Mouse (Mus musculus) monocyte, adult 2 months (primary cell): ENCODE results near the gene 4930518I15Rik.
"Not testable (repeated sequence)": the region's sequence is repeated elsewhere in the genome, so short reads cannot be mapped to it uniquely, and the experiment has no call there.

Experiments used
- DNase-seq, 2 experiments: peaks; one replicate each; pipeline ENCODE4 v3.0.0; 2022; ENCODE audit warnings: low spot score in 2 of 2, low read depth in 1 of 2

4930518I15Rik gene

DNA sequence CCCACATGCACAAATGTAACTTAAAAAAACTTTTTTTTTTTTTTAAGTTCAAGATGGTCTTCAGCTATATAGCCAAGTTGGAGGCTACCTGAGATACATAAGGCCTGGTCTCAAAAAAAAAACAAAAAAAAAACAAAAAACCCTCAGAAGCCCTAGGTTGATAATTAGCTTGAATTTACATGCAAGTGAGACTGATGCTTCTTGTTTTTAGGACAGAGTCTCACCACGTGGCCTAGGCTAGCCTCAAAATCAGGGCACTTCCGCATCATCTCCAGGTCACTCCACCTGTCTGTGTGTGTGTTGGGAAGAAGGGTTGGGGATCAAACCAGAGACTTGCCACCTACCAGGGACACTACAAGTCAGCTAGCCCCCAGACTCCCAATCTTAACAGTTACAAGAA lies at the start of gene 4930518I15Rik:
4930518I15Rik (minus strand) TSS at position 112 of the 400 bp plus-strand sequence.
- DNase-seq: no peak

DNA sequence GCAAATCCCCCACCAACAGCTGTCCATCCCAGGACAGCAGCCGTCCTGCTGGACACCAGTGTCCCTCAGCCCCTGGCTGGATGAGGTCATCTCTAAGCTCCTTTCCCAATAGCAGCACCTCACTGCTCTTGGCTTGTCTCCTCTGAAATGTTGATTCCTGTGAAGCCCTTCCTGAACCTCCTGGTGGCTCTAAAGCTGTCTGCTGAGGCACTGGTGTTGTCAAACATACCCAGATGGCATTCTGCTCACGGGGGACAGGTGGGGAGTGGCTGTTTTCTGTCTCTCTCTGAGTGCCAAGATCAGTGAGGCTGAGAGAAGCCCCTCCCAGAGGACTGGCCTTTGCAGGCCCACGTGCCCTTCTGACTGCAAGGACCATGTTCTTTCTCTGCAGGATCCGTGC lies 48.2 kb upstream of the 4930518I15Rik start:
- not testable (repeated sequence) for DNase-seq

GRCm38 (mm10) chr2:156904976-156905717 lies 47.4 kb upstream of the 4930518I15Rik start:
- no peak for DNase-seq

- no peak for DNase-seq
Observed at GRCm38 (mm10) chr2:156903367-156903766, 45.6 kb upstream of the 4930518I15Rik start.

DNA sequence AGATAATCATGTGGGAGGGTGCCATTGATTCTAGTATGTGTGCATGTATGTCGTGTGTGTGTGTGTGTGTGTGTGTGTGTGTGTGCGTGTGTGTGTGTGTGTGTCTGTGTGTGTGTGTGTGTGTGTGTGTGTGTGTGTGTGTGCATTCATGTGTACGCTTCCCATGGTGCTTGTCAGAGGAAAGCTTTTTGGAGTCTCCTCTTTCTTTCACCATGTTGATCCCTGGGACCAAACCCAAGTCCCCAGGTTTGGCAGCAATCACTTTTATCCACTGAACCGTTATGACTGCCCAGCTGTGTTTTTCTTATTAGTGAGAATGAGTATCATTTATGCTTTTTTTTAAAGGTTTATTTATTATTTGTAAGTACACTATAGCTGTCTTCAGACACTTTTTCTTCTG lies 44.7 kb upstream of the 4930518I15Rik start:
- DNase-seq: not testable (repeated sequence)

DNA sequence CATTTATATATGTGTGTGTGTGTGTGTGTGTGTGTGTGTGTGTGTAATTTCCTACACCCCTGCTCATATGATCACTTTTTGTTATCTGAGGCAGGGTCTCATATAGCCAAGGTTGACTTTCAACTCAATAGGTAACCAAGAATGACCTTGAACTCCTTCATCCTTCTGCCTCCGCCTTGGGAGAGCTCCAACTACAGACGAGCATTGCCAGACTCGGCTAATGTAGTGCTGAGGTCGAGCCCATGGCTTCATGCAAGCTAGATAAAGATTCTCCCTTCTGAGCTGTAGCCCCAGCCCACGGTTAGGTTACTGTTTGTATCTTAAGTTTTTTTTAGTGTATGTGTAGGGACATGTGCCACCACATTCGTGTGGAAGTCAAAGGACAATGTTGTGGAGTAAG lies 44.1 kb upstream of the 4930518I15Rik start:
- DNase-seq: no peak

GRCm38 (mm10) chr2:156901344-156901743 lies 43.6 kb upstream of the 4930518I15Rik start:
- DNase-seq: no peak

- DNase-seq: no peak
Observed at GRCm38 (mm10) chr2:156899184-156899583, 41.4 kb upstream of the 4930518I15Rik start.

DNA sequence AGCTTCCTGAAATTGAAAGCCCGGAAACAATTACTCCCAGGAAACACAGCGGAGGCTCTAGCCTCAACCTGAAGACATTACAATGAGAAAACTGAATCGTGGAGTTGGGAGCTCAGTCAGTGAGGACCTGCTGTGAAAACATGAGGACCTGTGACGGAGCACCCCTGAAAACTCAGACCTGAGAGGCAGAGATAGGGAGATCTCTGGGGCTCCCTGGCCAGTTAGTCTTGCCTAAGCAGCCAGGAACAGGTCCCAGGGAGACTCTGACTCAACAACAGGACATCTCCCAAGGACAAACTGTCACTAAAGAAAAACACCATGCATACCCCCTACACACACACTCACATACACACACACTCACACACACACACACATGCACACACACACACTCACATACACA lies 40.6 kb upstream of the 4930518I15Rik start:
- no peak for DNase-seq

- no peak for DNase-seq
Observed at GRCm38 (mm10) chr2:156897034-156897433, 39.3 kb upstream of the 4930518I15Rik start.

DNA sequence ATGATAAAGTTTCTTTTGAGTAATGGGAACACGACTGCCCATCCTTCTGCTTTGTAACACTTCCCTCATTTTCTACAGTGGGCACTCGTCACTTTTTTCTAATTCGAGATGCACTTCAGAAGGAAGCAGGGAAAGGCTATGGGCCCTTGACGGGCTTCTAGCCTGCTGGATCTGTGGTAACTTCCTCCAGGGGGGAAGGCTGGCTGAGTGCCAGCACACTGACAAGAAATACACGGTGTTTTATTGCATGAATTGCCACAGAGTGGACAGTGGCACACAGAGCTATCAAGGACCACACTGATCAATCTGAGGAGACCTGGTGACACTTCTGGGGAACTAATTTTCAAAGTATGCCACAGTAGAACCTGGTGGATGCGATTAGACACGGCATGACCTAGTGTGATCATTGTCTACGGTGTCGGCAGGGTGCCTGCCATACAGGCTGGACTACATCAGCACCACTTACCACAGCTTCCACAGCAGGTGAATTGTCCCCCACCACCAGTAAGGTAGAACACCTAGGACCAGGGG lies 38.7 kb upstream of the 4930518I15Rik start:
- DNase-seq: no peak

DNA sequence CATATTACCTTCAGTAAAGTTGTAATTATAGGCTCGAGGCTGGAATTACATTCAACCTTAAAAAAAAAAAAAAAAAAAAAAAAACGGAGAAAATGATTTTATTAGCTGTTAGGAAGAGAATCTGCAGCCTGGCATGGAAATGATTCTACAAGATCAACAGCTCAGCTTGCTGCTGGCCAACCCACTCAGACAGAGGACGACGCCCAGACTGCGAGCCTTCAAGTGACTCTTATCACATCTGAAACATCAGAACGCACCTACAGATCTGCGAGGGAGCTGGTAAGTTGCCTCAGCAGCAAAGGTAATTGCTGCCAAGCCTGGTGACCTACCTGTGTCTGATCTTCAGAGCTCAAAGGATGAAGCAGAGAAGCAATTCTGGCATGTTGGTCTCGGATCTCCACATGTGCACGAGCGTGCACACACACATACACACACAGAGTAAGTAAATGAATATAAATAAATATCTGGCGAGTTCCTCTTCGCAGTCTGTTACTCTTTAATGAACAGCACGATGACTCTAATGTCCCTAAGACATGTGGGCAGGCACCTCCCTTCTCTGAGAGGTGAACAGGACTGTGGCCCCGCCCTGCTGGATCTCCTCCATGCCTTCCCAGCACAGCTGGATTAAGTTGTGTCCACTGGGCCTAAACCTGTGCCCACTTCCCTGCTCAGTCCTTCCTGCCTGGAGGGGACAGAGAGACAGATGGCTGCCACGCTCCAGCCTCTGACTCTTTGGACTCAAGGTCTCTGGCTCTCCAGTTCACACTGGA lies 36.9 kb upstream of the 4930518I15Rik start:
- no peak for DNase-seq

DNA sequence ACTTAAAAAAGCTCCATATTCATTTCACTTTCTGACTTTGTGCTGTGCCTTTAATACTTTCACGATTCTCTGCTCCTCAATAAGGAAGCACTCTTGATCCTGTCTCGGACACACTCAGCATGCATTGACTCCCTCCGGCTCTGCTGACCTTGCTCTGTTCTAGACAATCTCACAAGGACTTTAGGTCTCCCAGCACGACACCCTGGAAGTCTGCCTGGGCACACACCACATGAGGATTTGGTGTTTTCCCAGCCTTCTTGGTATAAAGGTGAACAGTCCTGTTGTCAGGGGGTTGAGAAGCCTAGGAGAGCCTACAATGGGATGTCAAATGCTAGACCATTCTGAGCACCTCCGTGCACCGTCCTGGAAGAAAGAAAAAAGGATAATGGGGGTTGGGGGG lies 35.1 kb upstream of the 4930518I15Rik start:
- DNase-seq: no peak

GRCm38 (mm10) chr2:156892240-156892639 lies 34.5 kb upstream of the 4930518I15Rik start:
- no peak for DNase-seq

DNA sequence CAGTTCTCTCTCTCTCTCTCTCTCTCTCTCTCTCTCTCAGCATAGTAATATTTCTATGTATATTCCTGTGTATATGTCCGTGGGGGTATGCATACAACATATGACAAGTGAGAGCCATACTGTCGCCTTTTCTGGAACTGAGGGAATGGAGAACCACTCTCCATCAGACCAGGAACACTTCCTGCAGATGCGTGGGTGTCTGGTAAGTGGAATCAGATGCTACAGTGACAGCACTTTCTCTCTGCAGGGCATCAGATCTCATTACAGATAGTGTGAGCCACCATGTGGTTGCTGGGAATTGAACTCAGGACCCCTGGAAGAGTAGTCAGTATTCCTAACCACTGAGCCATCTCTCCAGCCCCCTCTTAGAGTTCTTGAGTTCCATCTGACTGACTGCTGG lies 30.7 kb upstream of the 4930518I15Rik start:
- DNase-seq: no peak

DNA sequence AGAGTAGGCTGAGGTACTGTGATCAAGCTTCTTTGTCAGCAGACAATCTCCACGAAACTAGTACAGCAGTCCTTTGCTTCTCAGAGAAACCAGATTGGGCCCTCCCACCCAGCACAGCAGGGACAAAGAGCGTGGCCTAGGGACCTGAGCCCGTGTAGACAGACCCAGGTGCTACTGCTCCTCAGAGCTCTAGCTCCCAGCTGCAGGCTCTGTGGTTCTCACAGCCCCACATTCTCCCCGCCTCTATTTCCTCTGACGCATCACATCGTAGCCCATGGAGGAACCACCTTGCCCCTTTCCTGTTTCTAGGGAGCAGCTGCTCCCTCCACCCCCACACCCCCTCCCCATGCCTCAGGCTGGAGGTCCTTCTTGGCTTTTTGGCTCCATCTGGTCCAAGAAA lies 29.3 kb upstream of the 4930518I15Rik start, which contains the start of gene Sla2:
Sla2 (minus strand) TSS at position 176 of the 400 bp plus-strand sequence.
- no peak for DNase-seq

- no peak for DNase-seq
Observed at GRCm38 (mm10) chr2:156886084-156886631, 28.4 kb upstream of the 4930518I15Rik start.

DNA sequence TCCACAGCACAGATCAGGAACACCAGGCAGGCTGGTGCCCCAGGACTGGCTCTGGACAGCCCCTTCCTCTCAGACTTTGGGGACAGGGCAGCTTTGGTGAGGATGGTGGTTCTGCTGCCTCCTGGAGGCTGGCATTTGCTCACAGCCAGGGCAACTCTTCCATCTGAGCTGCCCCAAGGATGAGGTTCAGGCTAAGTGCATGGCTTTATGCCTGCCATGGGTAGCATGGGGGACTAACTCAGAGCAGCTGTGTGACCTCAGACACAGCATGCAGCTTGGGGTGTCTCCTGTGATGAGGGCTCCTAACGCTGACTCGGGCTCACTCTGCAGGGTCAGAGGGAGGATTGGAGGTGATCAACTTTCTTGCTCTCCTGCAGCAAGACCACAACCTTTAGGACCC lies 27.9 kb upstream of the 4930518I15Rik start:
- DNase-seq: not testable (repeated sequence)

DNA sequence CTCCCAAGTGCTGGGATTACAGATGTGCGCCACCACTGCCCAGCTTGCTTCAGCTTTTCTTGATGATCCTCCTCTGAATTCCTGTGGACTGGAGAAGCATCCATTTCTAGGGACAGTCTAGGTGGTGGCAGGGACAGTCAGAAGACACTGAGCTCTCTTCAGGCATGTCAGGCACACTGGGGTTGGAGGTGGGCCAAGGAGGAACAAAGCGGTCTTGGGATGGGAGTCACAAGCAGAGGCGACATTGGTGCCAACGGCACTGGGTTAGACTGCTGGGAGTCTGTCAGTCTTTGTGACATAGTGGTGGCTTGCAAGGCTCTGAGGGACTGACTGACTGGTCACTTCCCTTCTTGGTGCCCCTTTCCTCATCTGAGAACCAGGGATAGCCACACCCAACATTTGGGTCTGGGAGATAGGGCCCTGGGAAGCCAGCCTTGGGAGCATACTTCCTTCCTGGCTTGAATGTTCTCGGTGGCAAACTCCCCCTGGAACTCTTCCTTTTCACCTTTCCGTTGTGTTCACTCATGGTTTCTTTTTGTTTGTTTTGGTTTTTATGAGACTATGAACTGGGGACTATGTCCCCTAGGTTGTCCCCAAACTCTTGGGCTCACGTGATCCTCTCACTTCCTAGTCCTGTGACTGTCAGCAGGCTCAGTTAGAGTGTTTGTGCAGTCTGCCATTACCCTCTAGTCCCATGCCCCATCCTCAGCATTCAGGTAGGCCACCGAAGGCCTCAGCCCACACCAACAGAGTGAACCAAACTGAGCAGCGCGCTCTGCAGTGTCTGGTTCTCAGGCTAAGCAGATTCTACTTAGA lies 26.9 kb upstream of the 4930518I15Rik start:
- DNase-seq: no peak

GRCm38 (mm10) chr2:156882431-156883001 lies 24.8 kb upstream of the 4930518I15Rik start:
- no peak for DNase-seq

GRCm38 (mm10) chr2:156879541-156879940 lies 21.8 kb upstream of the 4930518I15Rik start:
- DNase-seq: no peak
